Mouse (Mus musculus): ENCODE measurements around the gene Gm20388.
A peak's percentile ranks its signal among the peaks of the same experiment; 100 is the strongest.

Gene Gm20388

DNA sequence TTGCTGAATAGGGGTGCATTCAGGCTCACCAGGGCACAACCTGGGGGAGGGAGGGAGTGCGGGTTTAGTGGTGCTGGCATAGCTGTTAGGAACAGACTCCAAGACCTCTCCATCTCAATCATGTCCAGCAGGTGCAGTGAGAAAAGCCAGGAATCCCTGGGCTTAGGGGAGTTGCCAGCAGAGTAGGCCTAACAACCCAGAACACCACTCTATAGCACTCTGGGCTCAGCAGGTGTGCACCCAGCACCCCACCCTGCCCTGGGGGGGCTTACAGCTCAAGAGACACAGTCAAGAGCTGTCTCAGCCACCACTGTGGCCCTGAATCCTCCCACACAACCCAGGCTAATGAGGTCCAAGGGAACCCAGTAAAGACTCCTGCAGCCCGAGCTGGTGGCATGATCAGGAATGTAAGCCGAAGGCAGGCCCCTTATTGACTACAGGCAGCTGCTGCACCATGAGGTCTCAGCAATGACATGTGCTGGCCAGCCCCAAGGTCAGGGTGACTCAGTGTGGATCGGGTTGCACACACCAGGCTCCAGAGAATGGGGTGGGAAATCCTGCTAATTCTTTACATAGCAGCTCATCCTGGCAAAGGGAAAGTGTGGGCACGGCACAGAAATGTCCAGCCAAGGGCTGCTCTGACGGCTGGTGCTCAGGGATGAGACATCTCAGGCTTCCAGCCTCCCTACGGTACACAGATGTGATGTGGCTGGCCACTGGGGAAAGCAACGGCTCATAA lies 1991.0 kb downstream of the Gm20388 start:
- no peak for DNase-seq (ENCODE audit: low read depth in 2 of 2, low spot score in 2 of 2)

DNA sequence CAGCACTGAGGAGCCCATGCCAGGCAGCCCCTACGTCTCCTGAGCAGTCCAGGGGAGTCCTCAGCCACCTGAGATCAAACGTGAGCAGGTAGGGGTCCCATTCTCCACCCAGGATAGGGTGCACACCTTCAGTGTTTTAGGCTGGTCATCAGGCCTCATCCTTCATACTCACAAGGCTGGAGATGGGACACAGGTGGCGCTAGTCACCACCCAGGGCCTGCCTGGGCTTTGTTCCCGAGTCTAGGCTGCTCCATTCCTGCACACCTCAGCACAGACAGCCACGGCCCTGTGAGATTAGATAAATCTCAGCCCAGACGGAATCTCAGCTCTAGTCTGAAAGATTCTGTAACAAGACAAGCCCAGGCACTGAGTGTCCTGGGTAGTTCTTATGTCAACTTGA lies 1993.3 kb downstream of the Gm20388 start:
- DNase-seq (ENCODE audit: low read depth in 2 of 2, low spot score in 2 of 2): no peak

DNA sequence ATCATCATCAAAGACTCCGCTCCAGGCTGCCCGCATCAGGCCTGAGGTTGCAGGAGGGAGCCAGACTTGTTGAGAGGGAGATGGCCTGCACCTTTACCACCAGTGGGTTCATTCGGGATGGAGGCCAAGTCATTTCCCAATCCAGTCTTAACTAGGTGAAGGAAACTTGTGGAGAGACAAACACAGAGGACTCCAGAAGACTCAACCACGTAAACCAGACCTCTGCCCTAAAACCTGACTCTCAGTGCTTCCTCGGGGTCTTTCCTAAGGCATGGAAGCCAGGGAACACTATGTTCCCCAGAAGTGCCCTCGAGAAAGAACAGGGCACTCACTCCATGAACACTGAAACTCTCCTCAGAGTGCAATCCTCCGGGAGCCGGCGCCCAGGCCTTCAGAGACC lies 1994.4 kb downstream of the Gm20388 start:
- DNase-seq (ENCODE audit: low read depth in 2 of 2, low spot score in 2 of 2): no peak

DNA sequence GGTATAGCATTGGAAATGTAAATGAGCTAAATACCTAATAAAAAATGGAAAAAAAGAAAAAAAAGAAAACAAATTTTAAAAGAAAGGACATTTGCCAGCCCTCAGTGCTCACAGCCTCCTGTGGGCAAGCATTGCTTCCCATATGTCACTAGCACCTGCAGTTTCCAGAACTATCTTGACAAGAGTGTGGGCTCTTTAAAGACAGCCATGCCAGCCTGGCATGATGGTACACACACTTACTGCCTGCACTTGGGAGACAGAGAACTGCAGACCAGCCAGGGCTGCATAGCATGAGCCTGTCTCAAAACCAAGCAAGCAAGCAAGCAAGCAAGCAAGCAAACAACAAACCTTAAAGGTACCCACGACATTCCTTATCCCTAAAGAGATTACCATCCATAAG lies 1994.8 kb downstream of the Gm20388 start:
- no peak for DNase-seq (ENCODE audit: low read depth in 2 of 2, low spot score in 2 of 2)

DNA sequence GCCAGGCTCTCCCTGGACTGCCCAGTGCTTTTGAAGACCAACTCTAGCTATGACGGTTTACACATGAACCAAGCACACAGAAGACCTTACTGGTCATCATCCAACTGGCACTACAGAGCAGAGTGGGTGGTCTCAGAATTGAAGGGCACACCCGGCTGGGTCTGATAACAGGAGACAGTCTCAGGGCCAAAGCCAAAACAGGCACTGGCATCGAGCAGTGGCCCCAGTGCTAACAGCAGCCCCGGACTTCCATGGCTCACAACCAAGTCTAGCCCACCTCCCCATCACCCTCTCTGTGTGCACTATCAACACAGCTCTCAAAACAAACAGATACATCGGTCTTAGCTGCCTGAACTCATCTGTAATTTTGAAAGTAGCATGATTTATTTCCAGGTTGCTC lies 1995.2 kb downstream of the Gm20388 start:
- no peak for DNase-seq (ENCODE audit: low read depth in 2 of 2, low spot score in 2 of 2)

DNA sequence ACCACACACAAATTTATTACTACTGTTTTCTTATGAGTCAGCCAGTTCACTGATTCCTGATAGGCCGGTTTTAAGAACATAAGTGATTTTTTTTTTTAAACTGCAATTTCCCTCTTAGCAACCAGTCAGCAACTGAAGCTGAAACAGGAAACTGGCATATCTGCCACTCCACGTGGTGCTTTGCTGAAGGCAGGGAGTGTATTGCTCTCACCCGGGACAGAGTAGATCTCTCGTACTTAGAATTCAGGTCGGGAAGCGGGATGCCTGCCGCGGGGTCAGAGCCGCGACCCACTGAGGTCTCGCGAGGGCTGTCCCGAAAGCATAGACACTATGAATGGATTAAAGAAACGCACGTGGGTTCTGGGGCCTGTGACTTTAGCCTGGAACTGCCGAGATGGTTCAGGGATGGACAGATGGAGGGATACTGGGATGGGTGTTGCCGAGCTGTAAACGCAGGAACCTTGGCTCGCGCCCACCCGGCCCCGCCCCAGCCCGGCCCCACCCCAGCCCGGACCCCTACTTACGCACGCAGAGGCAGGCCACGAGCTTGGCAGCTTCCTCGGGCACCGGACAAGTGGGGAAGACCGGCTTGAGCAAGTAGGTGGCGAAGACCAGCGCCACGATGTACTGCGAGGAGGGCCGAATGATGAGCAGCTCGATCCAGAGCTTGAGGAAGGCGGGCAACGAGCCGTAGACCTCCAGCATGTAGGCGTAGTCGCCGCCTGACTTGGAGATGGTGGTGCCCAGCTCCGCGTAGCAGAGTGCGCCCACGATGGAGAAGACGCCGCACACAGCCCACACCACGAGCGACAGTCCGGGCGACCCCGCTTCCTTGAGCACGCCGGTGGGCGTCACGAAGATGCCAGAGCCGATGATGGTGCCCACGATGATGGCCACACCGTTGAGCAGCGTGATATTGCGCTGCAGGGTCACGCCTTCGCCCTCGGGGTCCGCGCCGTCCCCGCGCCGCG lies 1996.2 kb downstream of the Gm20388 start:
- DNase-seq (ENCODE audit: low read depth in 2 of 2, low spot score in 2 of 2): peak; percentile 12 to 26

DNA sequence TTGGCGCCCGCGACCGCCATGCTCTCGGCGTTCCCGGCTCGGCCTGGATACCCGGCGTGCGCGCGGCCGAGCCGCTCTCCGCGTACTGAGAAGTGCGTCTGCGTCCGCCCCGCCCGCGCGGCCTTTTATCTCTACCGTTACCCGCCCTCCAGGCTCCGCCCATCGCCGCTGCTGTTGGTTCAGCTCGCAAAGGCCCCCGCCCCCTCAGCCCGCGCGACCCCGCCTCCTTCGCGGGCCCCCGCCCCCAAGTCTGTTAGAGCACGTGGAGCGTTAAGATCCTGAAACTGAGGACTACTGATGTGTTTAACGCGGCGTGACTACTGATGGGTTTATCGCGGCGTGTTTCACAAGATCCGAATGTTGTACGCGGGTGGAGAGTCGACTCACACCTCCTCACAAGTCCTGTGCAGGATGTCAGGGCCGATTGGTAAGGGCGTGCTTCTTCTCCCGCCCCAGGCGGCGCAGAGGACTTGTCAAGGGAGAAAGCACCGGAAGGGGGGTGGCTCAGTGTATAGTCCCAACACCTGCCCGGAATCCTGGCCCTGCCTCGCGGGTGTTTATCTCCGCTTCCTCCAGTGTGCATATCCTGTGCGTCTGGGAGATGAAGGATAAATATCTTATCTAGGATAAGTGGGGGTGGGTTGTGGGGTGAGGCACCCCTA lies 1997.1 kb downstream of the Gm20388 start, which contains the start of gene Slc7a5:
Gene Slc7a5 (minus strand): TSS at position 108 of the 662 bp plus-strand sequence.
- DNase-seq (ENCODE audit: low read depth in 2 of 2, low spot score in 2 of 2): peak; percentile 92 to 95

DNA sequence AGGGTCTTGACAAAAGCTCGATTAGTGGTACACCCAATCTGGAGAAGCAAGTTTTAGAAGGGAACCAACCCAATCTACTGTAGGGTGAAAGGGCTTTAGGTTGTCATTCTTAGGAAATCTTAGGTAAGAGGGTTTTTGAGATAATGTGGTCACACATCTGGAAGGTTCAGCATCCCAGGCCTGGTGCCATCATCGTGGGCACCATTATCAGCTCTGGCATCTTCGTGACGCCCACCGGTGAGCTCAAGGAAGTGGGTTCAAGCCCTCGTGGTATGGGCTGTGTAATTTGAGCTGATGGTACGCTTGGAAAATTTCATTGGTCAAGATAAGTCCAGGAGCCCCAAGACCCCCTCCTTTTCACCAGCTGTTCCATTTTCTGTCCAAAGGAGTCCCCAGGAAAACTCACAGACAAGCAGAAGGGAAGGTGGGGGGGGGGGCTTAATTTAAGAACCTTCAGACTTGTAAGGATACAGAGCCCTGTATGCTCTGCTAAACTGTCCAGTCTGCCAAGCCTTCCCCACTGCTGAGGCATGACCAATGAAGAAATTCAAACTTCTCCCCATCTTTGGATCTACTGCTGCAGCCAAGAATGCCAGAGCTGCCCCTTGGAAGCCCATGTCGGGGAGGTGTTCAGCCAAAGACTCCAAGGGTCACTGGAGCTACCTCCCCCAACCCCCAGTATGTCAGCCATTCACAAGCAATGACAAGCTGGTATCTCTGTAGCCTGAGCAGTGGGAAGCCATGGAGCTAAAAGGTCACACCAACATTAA lies 1997.9 kb downstream of the Gm20388 start:
- DNase-seq (ENCODE audit: low read depth in 2 of 2, low spot score in 2 of 2): no peak

DNA sequence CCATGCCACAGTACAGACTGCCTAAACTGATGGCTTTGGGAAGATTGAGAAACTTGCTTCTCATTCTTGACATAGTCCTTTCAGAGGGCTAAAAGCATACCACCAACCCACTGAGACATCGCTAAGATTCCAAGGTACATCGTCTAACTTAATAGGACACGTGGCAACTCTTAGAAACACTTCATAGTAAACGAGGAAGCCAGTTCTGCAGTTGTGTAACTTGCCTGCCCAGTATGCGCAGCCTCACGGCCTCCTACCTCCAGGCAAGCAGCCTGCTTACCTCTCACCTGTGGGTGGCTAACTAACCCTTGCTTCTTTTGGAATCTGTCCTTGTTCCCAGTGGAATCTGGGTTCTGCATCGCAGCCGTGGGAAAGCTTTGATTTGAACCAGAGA lies 1998.5 kb downstream of the Gm20388 start:
- DNase-seq (ENCODE audit: low read depth in 2 of 2, low spot score in 2 of 2): no peak

DNA sequence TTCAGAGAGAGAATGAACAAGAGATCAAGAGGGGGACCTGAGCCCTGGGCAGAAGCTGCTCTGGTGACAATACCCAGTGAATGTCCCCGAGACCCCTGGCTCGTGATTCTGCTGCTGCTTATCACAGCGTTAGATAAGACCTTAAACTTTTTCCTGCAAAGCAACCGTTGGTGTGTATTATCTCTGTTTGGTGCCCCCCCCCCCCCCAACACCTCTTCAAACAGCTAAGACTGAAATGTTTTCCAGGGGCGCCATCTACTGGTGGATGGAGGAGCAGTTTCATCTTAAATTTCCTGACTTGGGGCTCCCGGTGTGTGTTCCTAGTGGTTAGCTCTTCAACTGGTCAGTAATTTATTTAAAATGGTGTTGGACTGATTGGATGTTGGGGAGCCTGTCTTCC lies 1999.0 kb downstream of the Gm20388 start:
- DNase-seq (ENCODE audit: low read depth in 2 of 2, low spot score in 2 of 2): peak; percentile 72 to 80

DNA sequence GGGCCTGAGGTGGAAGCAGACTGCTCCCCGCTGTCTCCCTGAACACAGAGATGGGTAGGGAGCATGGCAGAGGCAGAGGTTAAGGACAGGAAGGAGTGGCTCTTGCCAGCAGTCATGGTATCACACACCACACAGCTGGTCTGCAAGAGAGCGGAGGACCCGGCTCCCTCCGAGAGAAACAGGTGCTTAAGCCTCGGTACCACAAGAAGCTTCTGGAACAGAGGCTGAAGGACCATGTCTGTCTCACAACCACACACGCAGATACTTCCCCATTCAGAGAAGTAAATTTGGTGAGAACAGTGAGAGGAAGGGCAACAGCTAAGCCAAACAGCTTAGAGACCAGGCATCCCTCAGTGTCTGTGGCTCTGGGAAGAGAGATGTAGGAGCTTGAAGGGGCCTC lies 2000.8 kb downstream of the Gm20388 start:
- no peak for DNase-seq (ENCODE audit: low read depth in 2 of 2, low spot score in 2 of 2)

DNA sequence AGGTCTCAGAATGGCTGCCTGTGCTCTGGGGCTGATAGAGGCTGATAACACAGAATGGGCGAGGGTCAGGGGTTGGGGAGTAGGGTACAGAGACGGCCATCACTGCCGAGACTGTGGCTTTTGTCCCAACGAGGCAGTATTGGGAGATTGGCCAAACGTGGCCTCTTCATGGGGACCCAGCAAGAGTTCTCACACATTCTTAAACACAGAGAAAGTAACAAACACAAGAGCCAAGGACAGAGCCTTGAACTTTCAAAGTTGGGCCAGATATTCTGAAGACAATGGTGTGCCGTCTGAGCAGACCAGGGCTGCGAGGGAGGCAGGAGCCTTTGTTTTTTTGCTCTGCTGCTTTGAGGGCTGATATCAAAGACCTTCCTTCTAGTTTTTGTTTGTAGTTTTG lies 2001.3 kb downstream of the Gm20388 start:
- DNase-seq (ENCODE audit: low read depth in 2 of 2, low spot score in 2 of 2): no peak

DNA sequence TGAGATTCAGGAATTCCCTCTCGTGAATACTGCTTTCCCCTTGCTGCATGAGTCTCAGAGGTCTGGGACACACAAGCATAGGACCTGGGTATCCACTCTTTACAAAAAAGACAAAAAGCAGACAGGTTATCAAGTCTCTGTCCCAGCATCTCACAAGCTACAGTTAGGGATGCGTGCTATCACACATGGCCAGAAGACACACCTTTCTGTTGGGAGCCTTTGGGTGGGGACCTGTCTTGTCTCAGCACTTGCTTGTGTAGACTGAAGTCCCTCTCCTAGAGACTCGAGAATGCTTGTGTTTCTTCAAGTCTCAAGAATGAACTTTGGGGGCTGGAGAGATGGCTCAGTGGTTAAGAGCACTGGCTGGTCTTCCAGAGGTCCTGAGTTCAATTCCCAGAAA lies 2002.2 kb downstream of the Gm20388 start:
- DNase-seq (ENCODE audit: low read depth in 2 of 2, low spot score in 2 of 2): no peak

DNA sequence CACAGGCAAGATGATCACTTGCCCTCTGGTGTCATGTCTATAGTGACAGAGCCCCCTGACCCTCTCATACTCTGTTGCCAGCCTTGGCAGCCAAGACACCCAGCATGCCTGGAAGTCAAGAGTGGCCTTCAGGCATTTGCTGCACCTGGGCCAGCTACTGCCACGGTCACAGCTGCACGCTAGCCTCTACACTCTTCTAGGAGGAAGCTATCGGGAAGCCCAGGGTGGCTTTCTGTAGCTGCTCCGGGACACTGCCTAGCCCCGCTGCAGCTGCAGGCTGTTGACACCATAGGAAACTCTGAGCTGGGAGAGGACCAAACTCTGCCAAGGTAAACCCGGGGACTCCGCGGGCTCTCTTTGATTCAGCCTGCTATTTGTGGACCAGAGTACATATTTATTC lies 2002.7 kb downstream of the Gm20388 start:
- DNase-seq (ENCODE audit: low read depth in 2 of 2, low spot score in 2 of 2): no peak

DNA sequence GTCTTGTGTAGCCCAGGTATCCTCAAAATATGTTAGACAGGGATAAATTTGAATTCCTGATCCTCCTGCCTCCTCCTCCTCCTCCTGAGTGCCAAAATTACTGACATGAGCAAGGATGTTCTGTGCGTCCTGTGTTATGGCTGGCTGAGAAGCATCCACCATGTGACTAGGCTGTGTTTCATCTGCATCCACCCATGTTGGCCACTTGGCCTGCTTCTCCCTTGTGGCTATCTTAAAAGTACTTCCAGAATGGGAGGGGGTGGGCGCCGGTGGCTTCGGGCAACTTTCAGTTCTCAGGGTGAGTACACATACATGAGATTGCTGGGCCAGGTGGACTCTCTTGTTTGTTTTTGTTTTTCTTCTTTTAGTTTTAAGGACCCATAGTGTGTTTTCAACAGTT lies 2008.5 kb downstream of the Gm20388 start:
- no peak for DNase-seq (ENCODE audit: low read depth in 2 of 2, low spot score in 2 of 2)

DNA sequence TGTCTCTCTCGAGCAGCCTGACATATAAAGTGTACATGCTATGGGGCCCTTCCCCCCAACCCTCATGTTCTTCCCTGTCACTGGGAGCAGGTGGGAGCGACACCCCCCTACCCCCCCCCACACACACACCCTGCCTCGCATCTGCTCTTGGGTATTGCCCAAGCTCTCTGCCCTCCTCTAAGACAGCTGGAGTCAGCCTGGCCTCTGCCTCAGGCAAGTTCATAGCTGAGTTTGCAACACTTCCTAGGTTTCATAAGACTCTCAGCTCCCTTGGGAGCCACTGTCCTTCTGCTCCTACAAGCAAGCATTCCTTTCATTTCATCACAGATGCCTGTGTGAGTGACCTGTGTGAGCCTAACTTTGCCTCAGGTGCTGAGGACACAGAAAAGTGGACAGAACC lies 2009.1 kb downstream of the Gm20388 start:
- no peak for DNase-seq (ENCODE audit: low read depth in 2 of 2, low spot score in 2 of 2)

DNA sequence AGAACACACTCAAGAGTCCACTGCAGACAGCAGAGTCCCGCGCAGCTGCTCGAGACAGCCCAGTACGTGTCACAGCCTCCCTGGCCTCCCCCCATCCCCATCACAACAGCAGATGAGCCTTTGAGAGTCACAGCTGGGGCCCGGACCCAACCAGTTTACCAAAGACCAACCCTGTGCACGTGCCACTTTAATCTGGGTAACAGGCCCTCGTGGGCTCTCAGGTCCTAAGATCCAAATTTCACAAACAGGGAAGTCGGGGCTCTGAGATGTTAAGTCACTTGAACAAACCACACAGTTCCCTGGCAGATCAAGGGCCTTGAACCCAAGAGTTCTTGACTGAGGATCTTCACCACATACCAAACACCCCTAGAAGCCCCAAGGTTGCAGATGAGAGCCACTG lies 2010.9 kb downstream of the Gm20388 start:
- no peak for DNase-seq (ENCODE audit: low read depth in 2 of 2, low spot score in 2 of 2)

DNA sequence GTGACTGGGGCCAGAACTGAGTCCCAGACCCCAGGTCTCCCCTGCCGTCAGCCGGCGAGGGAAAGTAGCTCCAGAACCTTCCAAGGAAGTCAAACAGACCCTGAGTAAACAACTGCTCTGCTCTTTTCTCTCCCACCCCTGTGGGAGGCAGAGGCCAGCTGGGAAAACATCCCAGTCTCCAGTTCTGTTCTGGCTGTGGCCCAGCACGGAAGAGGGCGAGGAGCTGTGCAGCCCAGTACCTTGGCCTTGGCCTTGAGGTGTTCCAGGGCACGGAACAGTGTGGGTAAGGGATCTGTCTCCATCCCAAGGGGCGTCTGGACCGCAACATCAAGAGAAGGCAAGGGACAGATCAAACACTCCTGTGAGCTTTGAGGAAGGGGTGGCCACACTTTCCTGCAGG lies 2011.5 kb downstream of the Gm20388 start:
- no peak for DNase-seq (ENCODE audit: low read depth in 2 of 2, low spot score in 2 of 2)

DNA sequence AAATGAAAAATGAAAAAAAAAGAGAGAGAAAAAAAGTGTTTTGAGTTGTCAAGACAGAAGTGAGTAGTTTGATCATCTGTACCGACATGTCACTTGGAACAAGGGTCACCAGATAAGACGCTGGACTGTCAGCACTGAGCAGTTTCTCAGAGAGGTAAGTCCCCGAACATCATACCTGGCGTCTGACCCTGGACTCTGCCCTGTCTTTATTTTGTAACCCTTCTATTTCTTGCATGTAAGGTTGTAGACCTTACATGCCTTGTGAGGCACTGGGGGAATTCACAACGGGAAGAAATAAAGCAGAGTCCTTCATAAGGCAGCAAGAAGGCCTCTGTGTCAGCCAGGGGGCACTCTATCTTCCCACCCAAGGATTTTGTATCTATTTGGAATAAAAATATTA lies 2014.0 kb downstream of the Gm20388 start:
- DNase-seq (ENCODE audit: low read depth in 2 of 2, low spot score in 2 of 2): no peak

DNA sequence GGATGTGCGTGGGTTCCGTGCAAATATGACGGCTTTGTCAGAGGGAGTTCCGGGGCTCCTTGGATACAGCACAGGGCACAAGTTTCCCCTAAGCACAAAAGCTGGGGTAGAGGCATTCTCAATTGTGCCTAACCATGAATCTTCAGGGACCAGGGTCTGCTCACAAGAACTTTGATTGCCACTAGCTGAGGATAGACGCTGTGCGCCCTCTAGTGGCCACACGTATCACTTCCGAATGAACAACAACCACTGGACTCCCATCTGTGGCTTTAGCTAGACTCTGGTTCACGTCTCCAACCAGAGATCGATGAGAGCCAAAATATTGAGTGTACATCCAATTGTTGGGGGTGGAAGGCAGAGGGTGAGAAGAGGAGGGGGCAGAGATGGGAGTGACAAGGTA lies 2015.0 kb downstream of the Gm20388 start:
- peak; percentile 66 for DNase-seq (ENCODE audit: low read depth in 2 of 2, low spot score in 2 of 2)

DNA sequence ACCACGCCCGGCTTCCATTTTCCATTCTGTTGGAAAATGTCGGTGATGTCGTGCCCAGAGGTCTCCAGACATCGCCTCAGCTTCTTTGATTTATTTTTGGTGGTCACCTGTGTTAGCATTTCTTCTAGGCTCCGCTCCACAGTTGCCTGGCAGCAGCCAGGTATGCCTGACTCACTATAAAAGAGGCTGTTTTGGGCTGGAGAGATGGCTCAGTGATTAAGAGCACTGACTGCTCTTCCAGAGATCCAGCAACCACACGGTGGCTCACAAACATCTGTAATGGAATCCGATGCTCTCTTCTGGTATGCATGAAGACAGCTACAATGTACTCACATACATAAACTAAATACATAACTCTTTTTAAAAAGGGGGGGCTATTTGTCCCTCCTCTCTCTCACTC lies 2015.6 kb downstream of the Gm20388 start:
- no peak for DNase-seq (ENCODE audit: low read depth in 2 of 2, low spot score in 2 of 2)
